ENCODE assay signal across 9 mouse cellular contexts in the genomic region with DNA sequence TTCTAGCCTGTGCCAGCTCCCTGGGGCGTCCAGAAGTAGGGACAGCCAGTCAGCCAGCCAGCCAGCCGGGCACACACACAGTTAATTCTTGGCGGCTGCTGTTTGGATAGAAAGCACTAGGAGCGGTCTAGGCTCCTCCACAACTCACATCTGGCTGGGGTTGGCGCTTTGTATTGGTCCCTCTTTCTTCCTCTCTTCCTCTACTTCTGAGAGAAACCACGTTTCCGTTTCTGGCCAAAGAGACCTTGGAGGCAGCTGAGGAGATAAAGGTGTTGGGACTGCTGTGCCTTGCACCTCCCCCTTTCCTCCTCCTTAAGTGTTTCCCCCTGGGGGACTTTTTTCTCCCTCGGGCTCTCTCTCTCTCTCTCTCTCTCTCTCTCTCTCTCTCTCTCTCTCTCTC. TPM values are rescaled to one million over a fixed set of nuclear protein-coding genes. Genes with fewer than 3 reads are reported as not detected.
DNase-seq lines count a peak whose midpoint lies in the region; ATAC-seq and TF ChIP-seq lines count a peak whose summit lies in the region.
"Had no signal": no experiment of that assay in that cellular context is flagged by ENCODE, and none has a peak within 500 bp of the region (broad histone marks: within the 10 kb centered on the region; RNA-seq: fewer than 3 reads in every experiment).

A gene (plus strand): TSS at position 218 of the 400 bp plus-strand sequence.

- H3K9me3 ChIP-seq in E14TG2a.4 (ENCODE audit: low read length): no peaks in the 10 kb centered on the region
- no peaks in the 10 kb centered on the region for H3K9me3 ChIP-seq in forebrain, embryonic 13.5 days (replicated peaks)
- H3K9me3 ChIP-seq in hindbrain, embryonic 12.5 days (replicated peaks): no peaks in the 10 kb centered on the region
- no peaks in the 10 kb centered on the region for H3K9me3 ChIP-seq in midbrain, embryonic 14.5 days (ENCODE audit: control insufficient read depth, low read length)

- H3K4me2 ChIP-seq in forebrain, embryonic 13.5 days: peak within 1 kb of the TSS; percentile 48
- peak within 1 kb of the TSS; percentile 41 for H3K4me2 ChIP-seq in hindbrain, embryonic 12.5 days (replicated peaks)
- H3K4me2 ChIP-seq in midbrain, embryonic 14.5 days (ENCODE audit: low read length): peak within 1 kb of the TSS; percentile 39

- WGBS in forebrain, embryonic 13.5 days: 4% methylated on average over 8 of the region's 8 CpGs
- whole genome bisulfite sequencing in hindbrain, embryonic 12.5 days: 4% methylated on average over 8 of the region's 8 CpGs
- WGBS in midbrain, embryonic 14.5 days: 3% methylated on average over 8 of the region's 8 CpGs

- H3K36me3 ChIP-seq in C2C12 (ENCODE audit: control insufficient read depth, insufficient read depth) (no peaks in the 10 kb centered on the region), E14TG2a.4 (ENCODE audit: insufficient read depth, low read length) (no peaks in the 10 kb centered on the region)
- H3K36me3 ChIP-seq in forebrain, embryonic 13.5 days (ENCODE audit: poor library complexity, severe bottlenecking): no peaks in the 10 kb centered on the region
- H3K36me3 ChIP-seq in hindbrain, embryonic 12.5 days: no peaks in the 10 kb centered on the region
- H3K36me3 ChIP-seq in midbrain, embryonic 14.5 days (ENCODE audit: control insufficient read depth, insufficient read depth, low read length): no peaks in the 10 kb centered on the region

- H3ac ChIP-seq in C2C12 (ENCODE audit: control insufficient read depth, insufficient read length, low read depth): peak within 1 kb of the TSS; percentile 3

- H3K27ac ChIP-seq in forebrain, embryonic 13.5 days: no peak within 1 kb of the TSS
- H3K27ac ChIP-seq in hindbrain, embryonic 12.5 days: peak within 1 kb of the TSS; percentile 23; the same call in 1 of the 2 replicates
- H3K27ac ChIP-seq in midbrain, embryonic 14.5 days (replicated peaks; ENCODE audit: low read depth, low read length): no peak within 1 kb of the TSS; the same call in 1 of the 2 replicates

- H3K9ac ChIP-seq in forebrain, embryonic 13.5 days: peak within 1 kb of the TSS; percentile 30; the same call in 1 of the 2 replicates
- peak within 1 kb of the TSS; percentile 35 for H3K9ac ChIP-seq in hindbrain, embryonic 12.5 days
- H3K9ac ChIP-seq in midbrain, embryonic 14.5 days (replicated peaks; ENCODE audit: low read length): no peak within 1 kb of the TSS; the same call in 1 of the 2 replicates

- no peaks in the 10 kb centered on the region for H3K27me3 ChIP-seq in C2C12 (ENCODE audit: control insufficient read depth, insufficient read depth, insufficient read length)
- H3K27me3 ChIP-seq in E14TG2a.4 (ENCODE audit: insufficient read depth, low read length): peaks cover 22% of the 10 kb centered on the region
- H3K27me3 ChIP-seq in forebrain, embryonic 13.5 days: peaks cover 21% of the 10 kb centered on the region
- peaks cover 3% of the 10 kb centered on the region; the same call in 1 of the 2 replicates for H3K27me3 ChIP-seq in hindbrain, embryonic 12.5 days
- no peaks in the 10 kb centered on the region for H3K27me3 ChIP-seq in midbrain, embryonic 14.5 days (ENCODE audit: control insufficient read depth, insufficient read depth, low read length)

- no peak for ATAC-seq in forebrain, embryonic 13.5 days
- ATAC-seq in hindbrain, embryonic 12.5 days (ENCODE audit: low FRiP score): no peak
- no peak for ATAC-seq in midbrain, embryonic 14.5 days (ENCODE audit: low FRiP score, low TSS enrichment)
- no peak for ATAC-seq in monocyte, adult 5-6 weeks (replicated peaks; ENCODE audit: insufficient number of reproducible peaks, low FRiP score, low TSS enrichment, poor library complexity, severe bottlenecking)

- H3K79me2 ChIP-seq in C2C12 (ENCODE audit: control insufficient read depth, insufficient read depth): no peaks in the 10 kb centered on the region

- no peaks in the 10 kb centered on the region for H3K79me3 ChIP-seq in C2C12 (ENCODE audit: low read depth)

- TF ChIP-seq CTCF in C2C12 (IDR thresholded peaks at IDR 0.05; ENCODE audit: control insufficient read depth, insufficient read depth, insufficient read length) (no peak), E14TG2a.4 (conservative IDR thresholded peaks at IDR 0.05; ENCODE audit: low read length) (no peak)

- DNase-seq in midbrain, embryonic 14.5 days: peak; percentile 63
- DNase-seq in cerebellum, postnatal 4 days (ENCODE audit: low spot score in 2 of 2): no peak
- DNase-seq in cerebellum, adult 9-11 months: no peak

- H3K4me3 ChIP-seq in C2C12 (ENCODE audit: insufficient read depth, poor library complexity, severe bottlenecking) (no peak within 1 kb of the TSS), E14TG2a.4 (replicated peaks; ENCODE audit: low read length) (0 out of 2 replicates have a peak within 1 kb of the TSS, but pooled peaks have one; percentile 3)
- peak within 1 kb of the TSS; percentile 23 for H3K4me3 ChIP-seq in forebrain, embryonic 13.5 days
- peak within 1 kb of the TSS; percentile 19 for H3K4me3 ChIP-seq in hindbrain, embryonic 12.5 days
- H3K4me3 ChIP-seq in midbrain, embryonic 14.5 days (replicated peaks; ENCODE audit: low read depth, low read length): peak within 1 kb of the TSS; percentile 11
- H3K4me3 ChIP-seq: erythroblast, embryonic 14.5 days had no signal

- H3K4me1 ChIP-seq in E14TG2a.4 (replicated peaks; ENCODE audit: low read depth, low read length): peaks cover 33% of the 10 kb centered on the region
- peaks cover 43% of the 10 kb centered on the region for H3K4me1 ChIP-seq in forebrain, embryonic 13.5 days
- peaks cover 35% of the 10 kb centered on the region for H3K4me1 ChIP-seq in hindbrain, embryonic 12.5 days
- peaks cover 22% of the 10 kb centered on the region for H3K4me1 ChIP-seq in midbrain, embryonic 14.5 days (ENCODE audit: control insufficient read depth, insufficient read depth, low read length)

TF ChIP-seq in C2C12, 6 proteins besides CTCF, POLR2A, EP300 and RAD21:
- TF ChIP-seq USF1 (IDR thresholded peaks at IDR 0.05; ENCODE audit: low read depth) (no peak), CEBPB (IDR thresholded peaks at IDR 0.05; ENCODE audit: low read depth) (no peak), MYOG (IDR thresholded peaks at IDR 0.05; ENCODE audit: control insufficient read depth, extremely low read depth, insufficient read length) (no peak), MYOD1 (IDR thresholded peaks at IDR 0.05; ENCODE audit: control insufficient read depth, insufficient read length, low read depth) (no peak), FOSL1 (IDR thresholded peaks at IDR 0.05; ENCODE audit: insufficient read depth, low read length, poor library complexity, severe bottlenecking) (no peak), MAX (IDR thresholded peaks at IDR 0.05) (no peak)

RNA-seq across cellular contexts. Expression of the gene that starts here (rescaled TPM):
- polyA plus RNA-seq in C2C12 (2012; fragmentation: generic; extraction: Trizol): 2.0 TPM
- 1.6 and 2.0 TPM in 2 replicates for polyA plus RNA-seq in forebrain, embryonic 13.5 days (2015; fragmentation: Nextera tagmentation; extraction: Ambion mirVana)
- polyA plus RNA-seq in hindbrain, embryonic 12.5 days (2016; fragmentation: Nextera tagmentation; extraction: Ambion mirVana): 3.0 and 4.4 TPM in 2 replicates
- 1.4 and 3.8 TPM in 2 replicates for polyA plus RNA-seq in midbrain, embryonic 14.5 days (2014; fragmentation: Nextera tagmentation; extraction: Ambion mirVana)
- total RNA-seq in monocyte, adult 5-6 weeks (2017): not detected in 3 replicates
- polyA plus RNA-seq: erythroblast, embryonic 14.5 days had no signal
